Mouse (Mus musculus) left cerebral cortex, adult 11 months (tissue): ENCODE measurements at regions not wholly inside any gene's neighbourhood (a gene's known extent, or its start where the extent isn't known, plus 50 kb on each side); places are given as distances from the start of the nearest gene placed in this dataset.

Source experiments
- DNase-seq: peaks from one replicate; pipeline ENCODE4 v3.0.0; 2022; ENCODE audit warnings: low spot score

DNA sequence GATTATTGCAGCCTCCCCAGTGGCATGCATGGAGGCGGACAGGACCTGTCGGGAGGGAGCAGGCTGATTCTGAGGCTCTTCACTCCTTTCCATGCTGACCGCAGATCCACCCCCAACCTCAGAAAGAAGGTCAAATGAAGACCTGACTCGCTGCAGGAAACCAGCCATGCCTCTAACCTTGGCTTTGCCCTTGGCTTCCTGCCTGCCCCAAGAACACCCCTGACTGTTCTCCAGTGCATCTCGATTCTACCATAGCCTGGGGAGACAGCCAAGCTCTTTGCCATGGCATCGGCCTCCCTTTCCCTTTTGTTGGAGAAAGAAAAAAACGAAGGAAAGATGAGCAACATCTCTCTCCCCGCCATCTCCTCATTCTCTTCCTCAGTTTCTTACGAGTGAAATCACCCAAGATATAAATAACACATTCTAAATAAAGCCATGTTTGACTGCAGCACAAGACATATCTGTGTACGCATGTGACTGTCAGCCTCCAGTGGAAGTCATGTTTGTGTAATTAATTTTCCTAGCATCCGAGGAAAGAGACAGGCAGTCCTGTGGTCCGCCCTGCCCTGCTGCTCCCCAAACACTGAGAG is 102.4 kb upstream of the Sdk1 start:
- no peak for DNase-seq

DNA sequence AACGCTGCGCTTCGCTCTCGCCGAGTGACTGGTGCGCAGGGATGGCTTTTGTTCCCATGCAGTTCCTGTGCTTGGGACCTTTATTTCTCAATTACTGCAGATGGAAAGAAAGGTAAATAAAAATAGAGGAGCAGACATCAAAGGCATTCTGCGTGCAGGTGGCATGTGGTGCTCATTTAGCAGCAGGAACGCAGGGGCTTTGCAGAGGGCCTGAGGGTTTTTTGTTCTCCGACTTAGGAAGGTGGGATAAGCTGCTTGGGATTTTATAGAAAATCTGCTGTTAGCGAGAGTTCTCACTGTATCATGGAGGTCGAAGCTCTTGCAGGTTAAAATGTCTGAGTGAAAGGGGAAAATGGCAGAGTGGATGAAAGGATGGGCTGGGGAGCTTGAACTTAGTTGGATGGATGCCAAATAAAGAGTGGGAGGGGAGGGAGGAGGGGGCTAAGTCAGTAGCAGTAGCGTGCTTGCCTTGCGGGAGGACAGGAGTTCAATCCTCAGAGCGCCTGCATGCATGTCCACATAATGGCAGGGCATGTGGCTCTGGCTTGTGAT is 101.9 kb upstream of the Sdk1 start:
- DNase-seq: no peak

DNA sequence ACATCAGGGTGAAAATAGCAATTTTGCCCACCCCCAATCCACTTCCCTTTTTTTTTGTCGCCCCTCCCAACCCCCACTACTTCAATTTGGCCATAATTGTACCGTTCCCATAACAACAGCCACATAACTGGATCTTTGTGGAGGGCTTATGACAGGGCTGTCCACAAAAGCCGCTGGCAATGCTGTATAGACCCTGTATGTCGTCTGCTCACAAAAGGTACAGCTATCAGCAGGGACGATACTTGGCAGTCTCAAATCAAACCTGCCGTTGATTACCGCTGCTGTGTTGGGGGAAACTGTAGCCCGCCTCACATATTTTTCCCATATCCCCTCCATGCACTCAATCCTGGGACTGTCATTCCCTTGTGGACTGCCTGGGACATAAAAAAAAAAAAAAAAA is 80.9 kb upstream of the Sdk1 start:
- DNase-seq: no peak

DNA sequence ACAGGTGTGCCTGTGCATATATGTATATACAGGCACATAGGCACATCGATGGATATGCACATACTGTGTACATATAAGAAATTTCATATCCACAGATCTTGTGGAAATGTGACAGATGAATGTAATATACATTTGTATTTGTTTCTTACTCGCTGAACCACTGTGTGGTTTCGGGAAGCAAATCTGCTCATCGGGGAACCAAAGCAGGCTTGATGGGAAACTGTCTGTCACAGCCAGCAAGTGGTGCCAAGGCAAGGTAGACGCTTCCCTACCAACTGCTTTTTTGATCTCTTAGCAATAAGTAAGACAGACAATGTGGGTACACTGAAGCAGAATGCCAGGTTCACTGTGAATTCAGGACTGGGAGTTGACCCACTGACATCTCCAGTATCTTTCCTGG is 80.3 kb upstream of the Sdk1 start:
- DNase-seq: no peak

DNA sequence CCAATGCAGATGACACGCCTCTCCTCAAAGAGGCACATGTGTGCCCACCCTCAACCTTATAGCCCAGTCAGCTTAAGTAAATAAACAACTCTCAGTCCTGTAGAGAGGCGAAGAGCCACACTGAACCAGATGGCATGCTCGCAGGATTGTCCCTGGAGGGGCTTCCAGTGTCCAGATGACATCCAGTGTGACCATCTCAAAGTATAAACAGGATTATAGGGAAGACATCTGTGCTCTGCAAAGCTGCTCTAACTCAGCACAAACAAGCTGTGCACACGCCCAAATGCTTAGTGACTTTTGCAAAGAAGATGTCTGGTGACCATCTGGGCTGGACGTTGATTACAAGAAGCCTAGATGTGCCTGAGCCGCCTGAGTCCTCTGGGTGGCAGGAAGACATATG is 58.8 kb upstream of the Sdk1 start:
- no peak for DNase-seq

DNA sequence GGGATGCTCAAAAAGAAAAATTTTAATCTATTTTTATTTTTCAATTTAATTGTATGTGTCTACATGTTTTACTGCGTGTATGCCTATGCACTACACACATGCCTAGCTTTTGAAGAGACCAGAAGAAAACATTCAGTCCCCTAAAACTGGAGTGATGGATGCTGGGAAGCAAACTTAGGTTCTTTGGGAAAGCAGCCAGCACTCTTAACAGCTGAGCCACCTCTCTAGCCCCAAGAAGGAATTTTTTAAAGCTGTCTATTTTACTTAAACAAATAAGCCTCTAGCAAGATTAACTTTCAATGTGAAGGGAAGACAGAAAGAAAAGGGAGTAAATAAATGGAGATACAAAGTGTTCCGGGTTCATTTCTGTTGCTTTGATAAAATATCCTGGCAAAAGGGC is 52.3 kb upstream of the Sdk1 start:
- no peak for DNase-seq
